Mouse (Mus musculus): ENCODE results near the gene Rab3b.
"Not testable (repeated sequence)": the region's sequence is repeated elsewhere in the genome, so short reads cannot be mapped to it uniquely, and the experiment has no call there.

Rab3b gene

GRCm38 (mm10) chr4:108890876-108891275 lies 12.0 kb downstream of the Rab3b start:
- DNase-seq (ENCODE audit: low spot score): no peak

DNA sequence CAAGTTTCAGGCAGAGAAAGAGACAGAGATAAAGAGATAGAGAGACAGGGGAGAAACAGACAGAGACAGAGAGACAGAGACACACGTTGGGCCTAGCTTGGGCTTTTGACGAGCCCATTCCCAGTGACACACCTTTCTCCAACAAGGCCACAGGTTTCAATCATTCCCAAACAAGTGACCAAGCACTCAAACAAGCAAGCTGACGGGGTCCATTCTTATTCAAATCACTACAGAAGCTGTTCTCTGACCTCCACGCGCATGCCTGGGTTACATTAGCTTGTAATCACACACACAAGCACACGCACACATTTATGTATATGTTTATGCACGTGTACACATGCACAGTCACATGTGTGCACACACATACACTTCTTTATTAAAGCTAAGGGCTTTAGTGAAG lies 21.6 kb downstream of the Rab3b start:
- DNase-seq (ENCODE audit: low spot score): no peak

DNA sequence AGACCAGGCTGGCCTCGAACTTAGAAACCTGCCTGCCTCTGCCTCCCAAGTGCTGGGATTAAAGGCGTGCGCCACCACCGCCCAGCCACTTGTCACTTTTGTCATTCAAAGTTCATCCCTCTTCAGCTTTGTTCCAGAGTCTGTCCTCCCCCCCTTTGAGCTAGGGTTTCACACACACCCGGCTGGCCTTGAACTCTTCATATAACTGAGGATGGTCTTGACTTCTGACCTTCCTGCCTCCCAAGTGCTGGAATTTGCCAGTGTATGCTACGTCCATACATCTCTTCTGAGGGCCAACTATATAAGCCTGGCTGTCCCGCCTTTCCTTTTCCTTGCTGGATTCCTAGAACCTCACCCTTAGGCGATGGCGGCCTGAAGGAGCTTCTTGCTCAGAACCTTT lies 24.0 kb downstream of the Rab3b start:
- no peak for DNase-seq (ENCODE audit: low spot score)

DNA sequence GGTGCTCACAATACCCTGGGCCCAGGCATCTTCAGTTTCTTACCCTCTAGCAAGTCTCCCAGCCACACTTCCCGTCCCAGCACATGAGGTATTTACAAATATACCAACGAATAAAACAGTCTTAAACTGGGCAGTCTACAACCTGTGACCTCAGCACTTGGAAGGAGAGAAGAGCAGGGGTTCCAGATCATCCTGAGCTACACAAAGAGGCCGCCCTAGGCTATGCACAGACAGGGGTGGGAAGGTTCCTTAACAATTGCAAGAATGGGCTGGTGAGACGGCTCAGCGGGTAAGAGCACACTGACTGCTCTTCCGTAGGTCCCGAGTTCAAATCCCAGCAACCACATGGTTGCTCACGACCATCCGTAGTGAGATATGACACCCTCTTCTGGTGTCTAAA lies 24.5 kb downstream of the Rab3b start:
- DNase-seq (ENCODE audit: low spot score): no peak

DNA sequence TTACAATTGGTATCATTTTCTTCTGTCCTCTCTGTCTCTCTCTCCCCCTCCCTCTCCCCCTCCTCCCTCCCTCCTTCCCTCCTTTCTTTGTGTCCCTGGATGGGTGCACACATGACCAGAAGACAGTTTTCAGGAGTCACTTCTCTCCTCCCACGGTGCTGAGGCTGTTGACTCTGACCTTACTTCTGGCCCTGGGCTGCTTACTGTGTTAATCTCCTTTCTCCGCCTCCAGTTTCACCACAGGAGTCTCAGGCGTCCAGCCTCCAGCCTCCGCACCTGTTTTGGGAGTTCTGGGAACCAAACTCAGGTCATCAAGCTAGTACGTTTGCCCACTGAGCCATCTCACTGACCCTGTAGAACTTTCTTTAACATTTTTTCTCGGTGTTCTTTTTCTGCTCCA lies 25.2 kb downstream of the Rab3b start:
- DNase-seq (ENCODE audit: low spot score): no peak

- no peak for DNase-seq (ENCODE audit: low spot score)
Measured at GRCm38 (mm10) chr4:108904790-108905189, 25.9 kb downstream of the Rab3b start.

- no peak for DNase-seq (ENCODE audit: low spot score)
Measured at GRCm38 (mm10) chr4:108905859-108906258, 27.0 kb downstream of the Rab3b start.

DNA sequence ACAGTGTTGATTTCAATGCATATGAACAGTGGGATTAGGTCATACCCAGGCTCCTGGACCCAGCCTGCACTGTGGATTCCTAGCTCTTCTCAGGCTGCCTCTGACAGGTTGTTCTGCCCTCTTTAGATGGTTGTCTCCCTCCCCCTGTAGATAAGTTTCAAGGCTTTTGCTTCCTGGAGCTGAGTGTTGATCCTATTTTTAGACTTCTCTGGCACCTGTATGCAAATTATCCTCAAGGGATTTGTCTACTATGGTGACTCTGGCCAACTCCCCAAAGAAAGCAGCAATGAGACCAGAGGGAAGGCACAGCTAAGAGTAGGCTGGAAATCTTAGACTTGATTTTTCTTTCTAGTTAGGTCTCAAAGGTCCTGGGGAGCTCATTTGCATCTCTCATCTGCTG lies 28.6 kb downstream of the Rab3b start:
- DNase-seq (ENCODE audit: low spot score): no peak

DNA sequence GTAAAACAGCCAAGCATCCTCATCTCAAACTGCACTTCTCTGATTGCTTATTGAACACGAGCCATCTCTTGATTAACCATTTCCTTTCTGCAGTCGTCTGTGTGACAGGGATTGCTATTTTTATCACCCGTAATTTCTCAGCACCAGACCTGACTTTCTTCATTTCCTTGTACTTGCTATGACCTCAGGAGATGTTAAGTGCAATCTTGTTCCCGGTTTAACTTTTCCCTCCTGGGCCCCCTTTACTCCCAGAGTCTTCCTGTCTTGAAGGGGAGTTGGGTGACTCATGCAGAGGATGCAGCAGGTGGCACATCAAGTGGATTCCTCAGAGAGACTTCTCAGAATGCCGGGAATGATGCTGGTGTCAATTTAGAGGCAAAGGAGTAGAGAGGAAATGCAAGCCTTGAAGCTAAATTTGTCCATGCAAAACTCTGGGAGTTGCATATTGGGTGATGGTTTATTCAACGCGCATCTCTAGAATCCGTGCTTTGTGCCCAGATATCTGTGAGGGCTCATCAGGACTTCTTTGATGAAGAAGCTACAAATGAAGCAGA lies 31.1 kb downstream of the Rab3b start:
- DNase-seq (ENCODE audit: low spot score): no peak

- no peak for DNase-seq (ENCODE audit: low spot score)
Measured at GRCm38 (mm10) chr4:108911866-108912265, 33.0 kb downstream of the Rab3b start.

GRCm38 (mm10) chr4:108913180-108913579 lies 34.3 kb downstream of the Rab3b start:
- no peak for DNase-seq (ENCODE audit: low spot score)

- DNase-seq (ENCODE audit: low spot score): no peak
Measured at GRCm38 (mm10) chr4:108914391-108914790, 35.5 kb downstream of the Rab3b start.

GRCm38 (mm10) chr4:108915101-108915500 lies 36.2 kb downstream of the Rab3b start:
- DNase-seq (ENCODE audit: low spot score): no peak

- no peak for DNase-seq (ENCODE audit: low spot score)
Measured at GRCm38 (mm10) chr4:108917654-108918053, 38.8 kb downstream of the Rab3b start.

DNA sequence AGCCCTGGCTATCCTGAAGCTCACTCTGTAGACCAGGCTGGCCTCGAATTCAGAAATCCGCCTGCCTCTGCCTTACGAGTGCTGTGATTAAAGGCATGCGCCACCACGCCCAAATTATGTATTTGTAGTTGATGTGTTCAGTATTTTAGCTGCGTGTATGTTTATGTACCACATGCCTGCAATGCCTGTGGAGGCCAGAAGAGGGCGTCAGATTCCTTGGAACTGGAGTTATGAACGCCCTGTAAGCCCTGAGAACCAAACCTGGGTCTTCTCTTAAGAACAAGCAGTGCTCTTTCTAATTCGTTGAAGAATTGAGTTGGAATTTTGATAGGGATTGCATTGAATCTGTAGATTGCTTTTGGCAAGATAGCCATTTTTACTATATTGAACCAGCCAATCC lies 49.1 kb downstream of the Rab3b start:
- DNase-seq (ENCODE audit: low spot score): not testable (repeated sequence)

DNA sequence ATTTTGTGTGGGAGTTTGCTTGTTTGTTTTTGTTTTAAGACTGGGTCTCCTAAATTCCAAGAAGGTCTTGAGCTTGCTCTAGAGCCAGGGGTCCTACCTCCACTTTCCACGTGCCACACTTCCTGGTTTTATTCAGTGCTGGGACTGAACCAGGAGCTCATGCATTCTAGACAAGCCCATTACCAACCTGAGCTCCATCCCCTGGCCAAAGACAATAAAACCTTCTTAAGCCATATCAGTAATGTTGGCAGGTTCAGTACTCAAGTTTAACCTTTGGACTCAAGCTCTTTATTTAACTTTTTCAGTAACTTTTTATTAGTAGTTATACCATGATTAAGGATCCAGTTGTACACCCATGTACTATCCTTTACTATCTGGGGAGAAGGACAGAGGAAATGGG lies 54.3 kb downstream of the Rab3b start:
- DNase-seq (ENCODE audit: low spot score): no peak

GRCm38 (mm10) chr4:108934856-108935255 lies 56.0 kb downstream of the Rab3b start:
- no peak for DNase-seq (ENCODE audit: low spot score)

DNA sequence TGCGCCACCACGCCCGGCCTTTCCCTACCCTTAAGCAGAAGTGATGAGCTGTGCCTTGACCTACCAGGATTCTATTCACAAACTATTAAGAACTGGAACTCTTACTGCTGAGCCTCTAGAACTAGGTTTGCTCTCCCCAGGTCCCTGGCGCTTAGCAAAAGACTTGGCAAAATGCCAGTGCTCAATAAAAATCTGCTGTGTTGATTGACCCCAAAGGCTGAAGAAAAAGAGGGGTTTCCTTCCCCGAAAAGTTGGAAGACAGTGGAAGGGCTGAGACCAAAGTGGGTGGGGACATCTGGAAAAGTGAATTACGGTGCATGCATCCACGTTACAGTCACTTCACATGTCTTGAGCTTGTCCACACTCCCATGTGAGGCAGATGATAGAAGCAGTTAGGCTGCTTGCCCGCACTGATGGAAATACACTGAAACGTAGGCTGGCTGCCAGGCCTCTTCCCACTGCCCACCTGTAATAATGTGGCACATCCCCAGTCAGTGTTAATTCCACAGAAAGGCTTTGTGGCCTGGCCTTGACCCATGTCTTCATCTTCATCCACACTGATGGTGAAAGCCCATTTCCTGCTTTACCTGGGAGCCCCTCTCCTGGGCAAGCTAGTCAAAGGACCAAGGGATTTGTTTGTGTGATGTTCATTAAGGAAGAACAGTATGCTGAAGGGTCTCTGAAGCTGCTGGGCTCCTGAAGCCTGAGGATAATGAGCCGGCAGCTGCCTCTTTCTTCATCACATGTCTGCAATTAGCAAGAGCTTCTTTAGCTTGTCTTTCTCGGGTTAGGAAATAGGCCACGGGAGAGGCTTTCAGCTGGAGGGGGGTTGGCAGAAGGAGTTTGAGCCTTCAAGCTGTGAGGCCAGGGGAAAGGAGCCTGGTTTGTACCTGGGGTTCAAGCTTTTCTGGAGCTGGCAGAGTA lies 59.2 kb downstream of the Rab3b start:
- DNase-seq (ENCODE audit: low spot score): no peak

DNA sequence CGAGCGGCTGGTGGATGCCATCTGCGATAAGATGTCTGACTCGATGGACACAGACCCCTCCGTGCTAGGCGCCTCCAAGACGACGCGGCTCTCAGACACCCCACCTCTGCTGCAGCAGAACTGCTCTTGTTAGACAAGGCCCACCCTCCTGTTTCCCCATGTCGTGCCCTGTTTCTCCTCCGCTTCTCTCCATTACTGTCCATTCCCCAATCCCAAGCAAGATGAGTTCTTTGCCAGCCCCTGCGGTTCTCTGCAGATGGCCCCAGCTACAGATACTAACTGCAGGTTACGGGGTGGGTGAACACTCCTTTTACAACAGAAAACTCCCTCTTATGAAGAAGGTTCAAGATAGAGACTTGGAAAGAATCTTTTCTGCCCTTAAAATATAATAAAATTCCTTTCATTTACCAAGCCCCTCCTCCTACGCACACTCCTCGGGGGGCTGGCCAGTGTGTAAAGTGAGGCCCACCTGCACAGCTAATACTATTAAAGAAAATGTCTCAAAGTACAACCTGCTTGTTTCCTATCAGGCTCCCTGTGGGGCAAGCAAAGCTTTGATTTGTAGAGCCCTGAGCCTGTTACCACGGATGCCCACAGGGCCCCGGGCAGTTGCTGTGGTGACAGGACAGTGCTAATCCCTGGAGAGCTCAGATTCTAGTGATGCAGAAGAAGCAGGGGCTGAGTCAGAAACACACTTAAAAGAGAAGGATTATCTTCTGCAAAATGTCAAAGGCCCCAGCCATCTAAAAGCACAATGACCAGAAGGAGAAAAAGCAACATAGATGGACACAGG lies 62.0 kb downstream of the Rab3b start:
- no peak for DNase-seq (ENCODE audit: low spot score)

DNA sequence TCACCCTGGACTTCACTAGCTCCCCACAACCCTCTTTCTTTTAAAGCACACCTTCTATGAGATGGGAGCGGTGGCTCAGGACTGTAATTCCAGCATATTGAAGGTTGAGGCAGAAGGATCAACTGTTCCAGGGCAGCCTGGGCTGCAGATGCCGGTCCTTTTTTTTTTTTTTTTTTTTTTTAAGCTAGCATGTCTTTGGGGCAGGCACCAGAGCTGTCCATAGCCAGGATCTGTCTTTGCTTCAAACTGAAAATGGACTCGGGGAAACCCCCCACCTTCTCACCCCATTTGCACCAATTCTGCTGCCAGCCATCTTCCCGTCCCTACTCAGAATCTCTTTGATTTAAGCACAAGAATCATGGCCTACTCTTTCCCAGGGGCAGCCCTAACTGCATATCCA lies 63.3 kb downstream of the Rab3b start:
- DNase-seq (ENCODE audit: low spot score): no peak

- DNase-seq (ENCODE audit: low spot score): no peak
Measured at GRCm38 (mm10) chr4:108942986-108943720, 64.3 kb downstream of the Rab3b start.

DNA sequence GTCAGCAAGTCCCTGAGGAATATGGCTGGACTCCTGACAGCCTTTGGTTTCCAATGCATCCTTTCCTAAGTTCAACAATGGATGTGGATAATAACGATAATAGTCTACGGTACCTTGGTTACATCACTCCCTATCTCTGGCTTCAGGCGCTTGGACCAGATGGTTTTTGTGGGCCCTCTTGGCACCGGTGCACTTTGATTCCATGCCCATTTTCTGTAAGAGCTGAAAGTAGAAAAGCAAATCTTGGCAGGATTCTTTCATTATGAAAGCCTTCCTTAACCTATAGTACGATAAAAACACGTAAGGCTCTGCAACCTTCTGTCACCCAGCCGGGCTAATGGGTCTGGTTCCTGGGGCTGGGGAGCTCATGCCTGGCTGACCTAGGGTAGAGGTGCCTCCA lies 70.3 kb downstream of the Rab3b start:
- no peak for DNase-seq (ENCODE audit: low spot score)

Data from ovary, postnatal 14 days (tissue).